Mouse (Mus musculus): ENCODE data around the gene Heyl.

The Heyl gene

GRCm38 (mm10) chr4:123235835-123236430 is 2.6 kb downstream of the Heyl start:
- no peak for DNase-seq (ENCODE audit: low read depth)

GRCm38 (mm10) chr4:123236431-123237031 is 3.2 kb downstream of the Heyl start:
- DNase-seq (ENCODE audit: low read depth): no peak

- no peak for DNase-seq (ENCODE audit: low read depth)
These were observed 4.3 kb downstream of the Heyl start for GRCm38 (mm10) chr4:123237386-123238266.

- DNase-seq (ENCODE audit: low read depth): no peak
These were observed 6.2 kb downstream of the Heyl start for GRCm38 (mm10) chr4:123239361-123240203.

- no peak for DNase-seq (ENCODE audit: low read depth)
These were observed 12.9 kb downstream of the Heyl start for GRCm38 (mm10) chr4:123246221-123246620.

- no peak for DNase-seq (ENCODE audit: low read depth)
These were observed 13.3 kb downstream of the Heyl start for GRCm38 (mm10) chr4:123246651-123247050.

- peak; percentile 9 for DNase-seq (ENCODE audit: low read depth)
These were observed 14.0 kb downstream of the Heyl start for GRCm38 (mm10) chr4:123247147-123247880.

- no peak for DNase-seq (ENCODE audit: low read depth)
These were observed 15.7 kb downstream of the Heyl start for GRCm38 (mm10) chr4:123248971-123249567.

GRCm38 (mm10) chr4:123252214-123252613 is 18.9 kb downstream of the Heyl start:
- no peak for DNase-seq (ENCODE audit: low read depth)

GRCm38 (mm10) chr4:123254617-123255016 is 21.3 kb downstream of the Heyl start:
- DNase-seq (ENCODE audit: low read depth): peak; percentile 85

- no peak for DNase-seq (ENCODE audit: low read depth)
These were observed 26.9 kb downstream of the Heyl start for GRCm38 (mm10) chr4:123260071-123260746.

GRCm38 (mm10) chr4:123261721-123262401 is 28.5 kb downstream of the Heyl start, which contains the start of gene Pabpc4:
TSS of gene Pabpc4 (plus strand) at chr4:123262351.
- DNase-seq (ENCODE audit: low read depth): no peak

GRCm38 (mm10) chr4:123271063-123271462 is 37.7 kb downstream of the Heyl start:
- no peak for DNase-seq (ENCODE audit: low read depth)

GRCm38 (mm10) chr4:123280117-123280516 is 46.8 kb downstream of the Heyl start:
- DNase-seq (ENCODE audit: low read depth): no peak

- DNase-seq (ENCODE audit: low read depth): peak; percentile 98
These were observed 49.1 kb downstream of the Heyl start for GRCm38 (mm10) chr4:123282500-123282899.

GRCm38 (mm10) chr4:123282915-123283674 is 49.7 kb downstream of the Heyl start:
- peak; percentile 42 for DNase-seq (ENCODE audit: low read depth)

- peak; percentile 62 for DNase-seq (ENCODE audit: low read depth)
These were observed 50.3 kb downstream of the Heyl start for GRCm38 (mm10) chr4:123283675-123284064.

- DNase-seq (ENCODE audit: low read depth): no peak
These were observed 51.6 kb downstream of the Heyl start for GRCm38 (mm10) chr4:123284731-123285624.
